Mouse (Mus musculus) monocyte, adult 59 days (primary cell): ENCODE data around the gene Syt7. TPM values are rescaled to one million over a fixed set of nuclear protein-coding genes. Genes with fewer than 3 reads are reported as not detected.

Source experiments
- total RNA-seq, 2 experiments: library from RNA; stranded (reverse); gene quantifications; one replicate each; pipeline ENCODE4 v1.2.4; 2023

Syt7 gene
- total RNA-seq = not detected

DNA sequence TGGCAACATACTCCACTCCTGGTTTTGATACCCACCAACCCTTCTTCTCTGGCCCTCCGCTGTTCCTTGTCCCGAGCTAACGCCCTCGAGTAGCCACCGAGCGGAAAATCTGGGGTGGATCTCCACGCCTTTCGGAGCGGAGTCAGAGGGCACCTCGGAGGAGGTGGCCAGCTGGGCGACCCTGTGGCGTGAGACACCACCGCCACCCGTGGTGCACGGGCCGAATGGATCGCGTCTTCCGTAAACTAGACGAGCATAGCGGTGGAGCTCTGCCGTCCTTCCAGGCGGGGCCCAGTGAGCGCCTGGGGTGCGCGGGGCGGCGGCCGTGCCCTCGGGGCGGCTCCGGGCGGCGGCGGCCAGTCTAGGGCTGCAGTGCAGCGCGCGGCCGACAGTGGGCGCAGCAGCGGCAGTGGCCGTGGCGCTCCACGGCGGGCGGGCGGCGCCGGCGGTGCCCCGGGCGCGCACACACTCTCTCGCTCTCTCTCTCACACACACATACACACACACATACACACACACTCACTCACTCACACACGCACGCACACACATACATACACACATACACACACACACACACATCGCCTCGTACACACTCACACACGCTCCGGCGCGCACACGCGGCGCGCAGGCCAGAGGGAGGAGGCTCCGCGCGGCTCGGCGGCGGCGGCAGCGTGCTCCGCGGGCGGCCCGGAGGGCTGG, at the start of gene Syt7:
Gene Syt7, plus strand, starts transcription at position 476 of the 699 bp plus-strand sequence.

DNA sequence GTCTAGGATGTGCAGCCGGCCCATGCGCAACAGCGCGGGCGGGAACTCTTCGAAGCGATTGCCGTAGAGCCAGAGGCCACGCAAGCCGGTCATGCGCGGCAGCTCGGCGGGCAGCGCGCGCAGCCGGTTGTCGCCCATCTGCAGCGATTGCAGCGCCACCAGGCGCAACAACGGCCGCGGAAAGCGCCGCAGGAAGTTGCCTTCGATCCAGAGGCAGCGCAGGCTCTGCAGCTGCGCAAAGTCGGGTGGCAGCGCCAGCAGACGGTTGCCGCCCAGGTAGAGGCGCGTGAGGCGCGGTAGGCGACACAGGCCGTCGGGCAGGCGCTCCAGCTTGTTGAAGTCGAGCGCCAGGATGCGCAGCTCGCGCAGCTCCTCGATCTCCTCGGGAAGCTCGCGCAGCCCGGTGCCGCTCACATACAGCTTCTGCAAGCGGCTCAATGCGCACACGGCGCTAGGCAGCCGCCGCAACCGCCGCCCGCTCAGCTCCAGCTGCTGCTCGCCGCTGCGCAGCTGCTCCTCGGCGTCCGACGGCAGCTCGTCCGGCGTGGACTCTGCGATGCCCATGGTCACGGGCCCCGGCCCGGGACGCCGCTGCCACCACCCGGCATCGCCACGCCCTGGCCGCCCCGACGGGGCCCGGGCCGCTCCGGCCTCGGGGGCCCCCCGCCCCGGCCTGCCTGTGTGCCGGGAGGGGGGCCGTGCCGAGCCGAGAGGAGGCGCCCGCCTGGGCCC, 68.0 kb downstream of the Syt7 start, which contains the start of gene Lrrc10b:
Gene Lrrc10b, minus strand, starts transcription at position 722 of the 732 bp plus-strand sequence.

DNA sequence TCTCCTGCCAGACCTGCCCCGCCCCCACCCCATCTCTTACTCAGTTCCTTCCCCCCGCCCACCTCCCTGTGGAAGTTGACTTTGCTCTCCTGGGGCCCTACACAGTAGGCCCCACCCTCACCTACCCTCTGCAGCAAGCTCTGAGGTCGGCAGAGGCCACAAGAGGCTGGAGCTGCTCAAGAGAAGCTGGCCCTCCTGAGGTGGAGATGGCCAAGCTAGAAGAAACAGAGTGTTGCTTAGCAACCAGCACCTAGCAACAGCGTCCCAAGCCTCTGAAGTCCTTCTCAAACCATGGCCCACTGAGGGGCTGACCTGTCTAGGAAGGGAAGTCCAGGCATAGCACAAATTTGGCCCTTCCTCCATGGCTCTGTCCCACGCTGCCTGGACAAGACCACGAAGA, 93.8 kb downstream of the Syt7 start, which contains the start of gene Ppp1r32:
Gene Ppp1r32, minus strand, starts transcription at position 226 of the 400 bp plus-strand sequence.

Other genes with a start within 250 kb of the Syt7 start
- gene Fads1, start 206.2 kb upstream of the Syt7 start, total RNA-seq = 10 to 100 TPM; 13.4 to 15.2 TPM
- 100 to 1,000 TPM; 111 to 156 TPM for gene Tmem258, start 185.1 kb upstream of the Syt7 start, total RNA-seq
- gene Fen1, start 184.9 kb upstream of the Syt7 start, total RNA-seq = 10 to 100 TPM; 11.2 to 15.3 TPM
- gene Myrf, start 148.3 kb upstream of the Syt7 start, total RNA-seq = under 1 TPM; 0.85 to 1.00 TPM
- gene Dagla, start 84.2 kb upstream of the Syt7 start, total RNA-seq = 1 to 10 TPM; 3.9 to 5.4 TPM
- gene Lrrc10b, start 68.4 kb downstream of the Syt7 start, total RNA-seq = not detected
- 1 to 10 TPM; 2.3 to 3.8 TPM for gene Ppp1r32, start 93.8 kb downstream of the Syt7 start, total RNA-seq
- 100 to 1,000 TPM; 105 to 110 TPM for gene Cpsf7, start 136.2 kb downstream of the Syt7 start, total RNA-seq
- gene Sdhaf2, start 137.1 kb downstream of the Syt7 start, total RNA-seq = 10 to 100 TPM; 35.0 to 43.7 TPM
- gene Tmem216, start 167.1 kb downstream of the Syt7 start, total RNA-seq = 1 to 10 TPM; 2.8 to 3.1 TPM
- gene Cyb561a3, start 188.1 kb downstream of the Syt7 start, total RNA-seq = 10 to 100 TPM; 30.3 TPM
- gene Tmem138, start 188.3 kb downstream of the Syt7 start, total RNA-seq = 1 to 10 TPM; 1.9 to 4.3 TPM
- gene Ddb1, start 216.2 kb downstream of the Syt7 start, total RNA-seq = 100 to 1,000 TPM; 103 to 134 TPM
- 1 to 10 TPM; 4.3 to 4.7 TPM for gene Tkfc, start 216.6 kb downstream of the Syt7 start, total RNA-seq
- gene Vwce, start 245.1 kb downstream of the Syt7 start, total RNA-seq = not detected